Mouse (Mus musculus): ENCODE measurements around the gene Trmt2b. TPM values are rescaled to one million over a fixed set of nuclear protein-coding genes. Genes with fewer than 3 reads are reported as not detected.
A peak's percentile ranks its signal among the peaks of the same experiment; 100 is the strongest.

The Trmt2b gene
- polyA plus RNA-seq, 1 experiment, result 0.20 TPM

DNA sequence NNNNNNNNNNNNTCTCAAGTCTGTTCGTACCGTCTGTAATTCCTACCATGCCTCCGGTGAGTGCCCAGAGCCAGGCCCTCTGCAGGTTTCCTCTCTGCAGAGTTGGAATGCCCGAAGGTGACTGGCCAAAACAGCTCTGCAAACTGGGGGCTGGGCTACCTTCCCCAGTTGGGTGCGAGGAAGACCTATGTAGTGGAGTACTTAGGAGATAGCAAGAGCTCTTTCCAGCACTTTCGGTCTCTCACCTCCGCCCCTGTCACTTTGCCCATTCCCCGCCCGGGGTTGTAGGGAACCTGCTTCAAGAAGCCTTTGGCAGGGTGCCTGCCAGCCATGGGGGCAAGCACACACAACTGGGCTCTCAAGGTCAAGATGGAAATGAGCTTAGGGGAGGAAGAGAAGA lies 19.5 kb upstream of the Trmt2b start:
- H3K4me1 ChIP-seq (ENCODE audit: control insufficient read depth), result no peaks in the 10 kb centered on the region
- H3K4me3 ChIP-seq (replicated peaks), result no peak overlapping the region
- no peaks in the 10 kb centered on the region for H3K36me3 ChIP-seq (ENCODE audit: control insufficient read depth)
- H3K27me3 ChIP-seq (ENCODE audit: control insufficient read depth), result peaks cover 58% of the 10 kb centered on the region
- TF ChIP-seq GATA1 (IDR thresholded peaks at IDR 0.05; ENCODE audit: low read length) (no peak), TAL1 (IDR thresholded peaks at IDR 0.05; ENCODE audit: low read length) (no peak)
- no peaks in the 10 kb centered on the region for H3K9me3 ChIP-seq (ENCODE audit: control insufficient read depth, low read length)

DNA sequence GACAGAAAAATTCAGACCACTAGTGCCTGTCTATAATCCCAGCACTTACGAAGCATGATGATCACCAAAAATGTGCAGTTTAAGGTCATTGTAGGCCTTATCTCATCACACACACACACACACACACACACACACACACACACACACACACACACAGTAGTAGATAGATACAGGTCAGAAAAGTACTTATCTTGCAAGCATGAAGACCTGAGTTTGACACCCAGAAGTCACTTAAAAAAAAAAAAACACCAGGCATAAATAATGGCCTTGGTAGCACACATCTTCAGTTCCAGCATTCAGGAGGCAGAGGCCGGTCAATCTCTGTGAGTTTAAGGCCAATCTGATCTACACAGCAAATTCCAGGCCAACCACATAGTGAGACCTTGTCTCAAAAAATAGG lies 10.5 kb upstream of the Trmt2b start:
- peaks cover 9% of the 10 kb centered on the region for H3K27me3 ChIP-seq (ENCODE audit: control insufficient read depth)
- no peaks in the 10 kb centered on the region for H3K36me3 ChIP-seq (ENCODE audit: control insufficient read depth)
- H3K4me1 ChIP-seq (ENCODE audit: control insufficient read depth), result no peaks in the 10 kb centered on the region
- H3K9me3 ChIP-seq (ENCODE audit: control insufficient read depth, low read length), result no peaks in the 10 kb centered on the region
- TF ChIP-seq GATA1 (IDR thresholded peaks at IDR 0.05; ENCODE audit: low read length) (no peak), TAL1 (IDR thresholded peaks at IDR 0.05; ENCODE audit: low read length) (no peak)
- H3K4me3 ChIP-seq (replicated peaks), result no peak overlapping the region

DNA sequence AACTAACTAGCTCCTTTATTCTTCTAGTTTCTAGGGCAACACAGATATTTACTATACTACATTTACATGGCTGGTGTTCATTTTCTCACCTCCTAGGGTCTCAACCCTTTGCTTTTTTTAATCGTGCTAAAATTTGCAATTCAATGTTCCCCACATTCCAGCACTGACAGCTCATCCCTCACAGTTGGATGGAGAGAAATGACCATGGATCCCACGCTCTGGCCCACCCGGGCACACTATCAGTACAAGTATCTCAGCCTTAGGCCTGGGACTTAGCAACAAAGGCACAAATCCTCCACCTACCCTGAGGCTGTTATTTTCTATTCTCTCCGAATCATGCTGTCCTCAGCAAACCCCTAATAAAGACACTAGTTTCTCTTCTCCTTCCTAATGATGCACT lies 9.0 kb upstream of the Trmt2b start:
- no peaks in the 10 kb centered on the region for H3K4me1 ChIP-seq (ENCODE audit: control insufficient read depth)
- TF ChIP-seq GATA1 (IDR thresholded peaks at IDR 0.05; ENCODE audit: low read length) (no peak), TAL1 (IDR thresholded peaks at IDR 0.05; ENCODE audit: low read length) (no peak)
- H3K36me3 ChIP-seq (ENCODE audit: control insufficient read depth), result no peaks in the 10 kb centered on the region
- no peak overlapping the region for H3K4me3 ChIP-seq (replicated peaks)
- H3K27me3 ChIP-seq (ENCODE audit: control insufficient read depth), result peaks cover 2% of the 10 kb centered on the region; the same call in 1 of the 2 replicates
- H3K9me3 ChIP-seq (ENCODE audit: control insufficient read depth, low read length), result no peaks in the 10 kb centered on the region

DNA sequence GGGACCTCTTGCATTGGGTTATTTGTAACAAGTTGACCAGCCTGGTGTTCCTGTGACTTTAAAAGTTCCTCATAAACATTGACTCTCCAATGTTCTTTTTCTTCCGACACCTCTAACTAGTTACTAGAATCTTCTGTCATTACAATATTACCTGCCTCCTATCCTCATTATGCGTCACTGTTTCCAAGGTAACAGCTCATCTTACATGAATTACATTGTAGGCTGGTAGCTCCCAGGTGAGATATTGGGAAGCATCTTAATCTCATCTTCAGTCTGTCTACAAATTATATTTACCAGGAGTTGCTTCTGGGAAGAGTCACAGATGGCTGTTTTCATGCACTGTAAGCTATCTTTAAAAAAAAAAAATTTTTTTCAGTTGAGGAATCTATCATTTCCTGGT lies 8.3 kb upstream of the Trmt2b start:
- TF ChIP-seq TAL1 (IDR thresholded peaks at IDR 0.05; ENCODE audit: low read length) (no peak), GATA1 (IDR thresholded peaks at IDR 0.05; ENCODE audit: low read length) (no peak)
- Histone ChIP-seq H3K4me1 (ENCODE audit: control insufficient read depth) (no peaks in the 10 kb centered on the region), H3K27me3 (ENCODE audit: control insufficient read depth) (0 out of 2 replicates have a peak, but pooled peaks cover 2% of the 10 kb centered on the region), H3K36me3 (ENCODE audit: control insufficient read depth) (no peaks in the 10 kb centered on the region), H3K4me3 (replicated peaks) (no peak overlapping the region), H3K9me3 (ENCODE audit: control insufficient read depth, low read length) (no peaks in the 10 kb centered on the region)

DNA sequence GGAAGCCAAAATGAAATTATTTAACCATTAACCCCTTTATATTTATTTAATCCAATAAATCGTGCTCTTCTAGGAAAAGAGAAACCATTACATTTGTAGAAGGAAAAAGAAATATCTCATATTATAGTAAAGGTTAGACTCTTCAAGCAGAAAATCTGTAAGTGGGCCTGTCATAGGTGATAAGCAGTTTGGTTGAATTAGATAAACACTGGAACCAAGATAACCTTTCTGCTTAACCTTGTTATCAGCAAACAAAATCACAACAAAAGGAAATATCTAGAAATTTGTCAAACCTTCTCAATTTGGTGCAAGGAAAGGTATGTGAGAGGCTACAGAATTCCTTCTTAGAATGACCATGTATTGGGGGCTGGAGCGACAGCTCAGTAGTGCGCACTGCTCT lies 3.7 kb upstream of the Trmt2b start:
- no peak overlapping the region for H3K4me3 ChIP-seq (replicated peaks)
- H3K9me3 ChIP-seq (ENCODE audit: control insufficient read depth, low read length), result no peaks in the 10 kb centered on the region
- peaks cover 8% of the 10 kb centered on the region for H3K4me1 ChIP-seq (ENCODE audit: control insufficient read depth)
- no peaks in the 10 kb centered on the region for H3K27me3 ChIP-seq (ENCODE audit: control insufficient read depth)
- no peak for TF ChIP-seq GATA1 (IDR thresholded peaks at IDR 0.05; ENCODE audit: low read length)
- no peak for TF ChIP-seq TAL1 (IDR thresholded peaks at IDR 0.05; ENCODE audit: low read length)
- no peaks in the 10 kb centered on the region for H3K36me3 ChIP-seq (ENCODE audit: control insufficient read depth)

DNA sequence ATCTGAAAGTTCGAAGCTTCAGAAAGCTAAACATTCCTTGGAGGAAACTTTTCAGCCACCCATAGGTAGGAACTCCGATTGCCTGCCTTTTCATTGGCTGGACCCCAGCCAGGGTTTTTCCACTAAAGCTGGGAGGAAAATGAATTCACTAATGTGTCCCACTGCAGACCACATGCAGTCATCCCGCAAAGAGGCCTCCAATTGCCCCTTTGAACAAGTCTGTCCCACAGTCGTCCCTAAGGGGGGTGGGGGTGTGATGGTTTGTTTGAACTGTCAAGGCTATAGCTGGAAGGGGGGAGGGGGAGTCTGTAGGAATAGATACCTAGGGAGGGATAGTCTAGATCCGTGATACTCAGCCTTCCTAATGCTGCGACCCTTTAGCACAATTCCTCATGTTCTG lies 1.1 kb downstream of the Trmt2b start:
- H3K27me3 ChIP-seq (ENCODE audit: control insufficient read depth), result no peaks in the 10 kb centered on the region
- peak overlapping the region; percentile 67 for H3K4me3 ChIP-seq (replicated peaks)
- H3K4me1 ChIP-seq (ENCODE audit: control insufficient read depth), result peaks cover 8% of the 10 kb centered on the region
- no peaks in the 10 kb centered on the region for H3K36me3 ChIP-seq (ENCODE audit: control insufficient read depth)
- H3K9me3 ChIP-seq (ENCODE audit: control insufficient read depth, low read length), result no peaks in the 10 kb centered on the region
- TF ChIP-seq GATA1 (IDR thresholded peaks at IDR 0.05; ENCODE audit: low read length) (no peak), TAL1 (IDR thresholded peaks at IDR 0.05; ENCODE audit: low read length) (no peak)

DNA sequence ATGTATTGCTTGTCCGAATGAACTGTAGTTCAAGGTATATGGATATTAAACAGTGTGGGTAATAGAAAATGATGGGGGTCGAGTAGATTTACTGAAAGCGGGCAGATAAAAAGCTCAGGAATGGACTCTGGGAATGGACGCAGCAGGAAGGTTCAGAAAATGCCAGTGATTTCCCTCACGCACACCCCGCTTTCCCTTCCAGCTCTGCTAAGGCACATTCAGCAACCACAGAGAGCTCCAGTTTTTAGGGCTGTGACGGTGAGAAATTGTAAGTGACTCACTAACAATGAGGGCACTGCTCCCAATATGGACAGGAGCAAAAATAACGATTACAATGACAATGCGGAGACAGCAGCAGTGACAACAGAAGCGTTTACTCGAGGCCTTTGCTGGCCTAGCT lies 14.7 kb downstream of the Trmt2b start:
- Histone ChIP-seq H3K36me3 (ENCODE audit: control insufficient read depth) (peaks cover 32% of the 10 kb centered on the region), H3K27me3 (ENCODE audit: control insufficient read depth) (no peaks in the 10 kb centered on the region), H3K9me3 (ENCODE audit: control insufficient read depth, low read length) (no peaks in the 10 kb centered on the region), H3K4me3 (replicated peaks) (no peak overlapping the region), H3K4me1 (ENCODE audit: control insufficient read depth) (no peaks in the 10 kb centered on the region)
- TF ChIP-seq GATA1 (IDR thresholded peaks at IDR 0.05; ENCODE audit: low read length) (no peak), TAL1 (IDR thresholded peaks at IDR 0.05; ENCODE audit: low read length) (no peak)

DNA sequence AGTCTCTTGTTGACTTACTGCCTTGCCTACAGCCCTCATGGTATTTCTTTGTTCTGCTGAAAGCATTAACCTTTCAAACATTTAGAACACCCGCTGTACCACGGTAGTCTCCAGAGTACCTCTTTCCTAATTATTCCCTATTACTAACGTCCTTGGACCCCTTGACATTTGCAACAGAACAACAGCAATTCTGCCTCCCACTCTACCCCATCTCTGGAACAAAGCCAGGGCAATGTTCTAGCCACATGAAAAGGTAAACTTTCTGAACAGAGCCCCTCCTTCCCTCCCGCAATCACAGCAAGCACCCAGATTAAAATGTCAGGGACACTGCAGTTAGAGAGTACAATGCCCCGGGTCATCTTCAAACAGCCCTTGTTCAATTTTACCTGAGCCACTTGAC lies 15.6 kb downstream of the Trmt2b start:
- H3K4me1 ChIP-seq (ENCODE audit: control insufficient read depth), result no peaks in the 10 kb centered on the region
- no peaks in the 10 kb centered on the region for H3K9me3 ChIP-seq (ENCODE audit: control insufficient read depth, low read length)
- peaks cover 29% of the 10 kb centered on the region for H3K36me3 ChIP-seq (ENCODE audit: control insufficient read depth)
- no peaks in the 10 kb centered on the region for H3K27me3 ChIP-seq (ENCODE audit: control insufficient read depth)
- H3K4me3 ChIP-seq (replicated peaks), result no peak overlapping the region
- TF ChIP-seq GATA1 (IDR thresholded peaks at IDR 0.05; ENCODE audit: low read length) (no peak), TAL1 (IDR thresholded peaks at IDR 0.05; ENCODE audit: low read length) (no peak)

DNA sequence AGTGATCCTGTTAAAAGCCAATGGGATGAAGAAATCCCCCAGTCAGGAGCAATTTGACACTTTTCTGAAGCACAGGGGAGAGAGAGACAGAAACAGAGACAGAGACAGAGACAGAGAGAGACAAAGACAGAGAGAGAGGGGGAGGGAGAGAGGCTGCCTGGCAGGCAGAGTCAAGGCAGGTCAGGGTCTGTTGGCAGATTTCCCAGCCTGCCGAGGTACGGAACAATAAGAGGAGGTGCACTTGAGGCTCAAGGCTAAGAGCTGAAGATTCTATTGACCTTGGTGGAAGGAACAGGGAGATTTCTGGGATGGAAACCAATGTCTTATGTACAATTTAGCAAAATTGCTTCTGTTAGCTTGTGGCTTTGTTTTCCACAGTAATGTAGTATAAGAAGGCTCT lies 28.6 kb downstream of the Trmt2b start:
- Histone ChIP-seq H3K27me3 (ENCODE audit: control insufficient read depth) (no peaks in the 10 kb centered on the region), H3K9me3 (ENCODE audit: control insufficient read depth, low read length) (no peaks in the 10 kb centered on the region; the same call in 1 of the 2 replicates), H3K4me3 (replicated peaks) (no peak overlapping the region), H3K36me3 (ENCODE audit: control insufficient read depth) (peaks cover 5% of the 10 kb centered on the region), H3K4me1 (ENCODE audit: control insufficient read depth) (no peaks in the 10 kb centered on the region)
- TF ChIP-seq TAL1 (IDR thresholded peaks at IDR 0.05; ENCODE audit: low read length) (no peak), GATA1 (IDR thresholded peaks at IDR 0.05; ENCODE audit: low read length) (no peak)

DNA sequence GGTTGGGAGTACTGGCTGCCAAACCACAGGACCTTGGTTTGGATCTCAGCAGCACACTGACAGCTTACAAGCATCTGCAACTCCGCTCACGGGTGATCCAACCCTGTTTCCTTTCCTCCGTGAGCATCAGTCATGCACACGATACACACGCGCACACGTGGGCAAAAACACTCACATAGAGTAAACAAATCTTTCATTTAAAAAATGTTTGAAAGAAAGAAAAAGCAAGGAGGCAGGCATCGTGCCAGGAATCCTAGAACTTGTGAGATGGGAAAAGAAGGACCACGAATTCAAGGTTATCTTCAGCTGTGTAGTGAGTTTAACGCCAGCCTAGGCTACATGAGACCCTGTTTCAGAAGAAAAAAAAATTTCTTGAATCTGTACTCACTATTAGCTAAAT lies 30.8 kb downstream of the Trmt2b start:
- H3K4me3 ChIP-seq (replicated peaks), result no peak overlapping the region
- peaks cover 8% of the 10 kb centered on the region for H3K36me3 ChIP-seq (ENCODE audit: control insufficient read depth)
- no peaks in the 10 kb centered on the region; the same call in 1 of the 2 replicates for H3K9me3 ChIP-seq (ENCODE audit: control insufficient read depth, low read length)
- H3K27me3 ChIP-seq (ENCODE audit: control insufficient read depth), result no peaks in the 10 kb centered on the region
- no peaks in the 10 kb centered on the region for H3K4me1 ChIP-seq (ENCODE audit: control insufficient read depth)
- TF ChIP-seq GATA1 (IDR thresholded peaks at IDR 0.05; ENCODE audit: low read length) (no peak), TAL1 (IDR thresholded peaks at IDR 0.05; ENCODE audit: low read length) (no peak)
